Mouse (Mus musculus) kidney, adult 2 months (tissue): ENCODE results near the gene Slc17a9.

Experiments used
- CTCF ChIP-seq: fragments of 200-500 bp; conservative IDR thresholded peaks from 2 replicates; pipeline ENCODE4 v1.5.1; 2011; ENCODE audit warnings: low read depth, mild to moderate bottlenecking, control low read depth, low read length, moderate library complexity, mixed read lengths; ENCODE audit not compliant: insufficient read depth, insufficient read length
- POLR2A ChIP-seq: fragments of 200-500 bp; IDR thresholded peaks from one replicate; pipeline ENCODE4 v1.6.1; 2011; ENCODE audit warnings: low read depth, low read length, control low read depth

- TF ChIP-seq CTCF = no peak
- no peak for TF ChIP-seq POLR2A
Observed at GRCm38 (mm10) chr2:180695176-180695575, 29.9 kb upstream of the Slc17a9 start.
